Mouse (Mus musculus): ENCODE results near the gene Six1.
"Not testable (repeated sequence)": the region's sequence is repeated elsewhere in the genome, so short reads cannot be mapped to it uniquely, and the experiment has no call there.

Gene Six1

DNA sequence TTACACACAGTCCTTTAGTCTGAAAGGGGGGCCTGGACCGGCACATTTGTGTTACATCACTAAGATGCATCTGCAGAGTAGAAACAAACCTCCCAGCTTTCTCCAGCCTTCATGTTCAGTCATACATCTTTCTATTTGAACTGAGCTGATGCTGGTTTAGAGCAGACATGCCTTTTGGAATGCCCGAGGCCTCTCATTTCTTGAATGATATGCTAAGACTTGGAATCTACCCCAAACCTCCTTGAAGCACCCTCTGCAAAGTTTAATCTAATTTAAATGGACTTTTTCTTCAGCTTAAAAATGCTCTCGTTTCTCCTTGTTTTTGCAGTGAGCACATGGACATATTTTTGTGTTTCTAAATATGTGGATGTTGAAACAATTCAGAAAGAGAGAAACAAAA is 21.0 kb downstream of the Six1 start:
- DNase-seq: no peak

DNA sequence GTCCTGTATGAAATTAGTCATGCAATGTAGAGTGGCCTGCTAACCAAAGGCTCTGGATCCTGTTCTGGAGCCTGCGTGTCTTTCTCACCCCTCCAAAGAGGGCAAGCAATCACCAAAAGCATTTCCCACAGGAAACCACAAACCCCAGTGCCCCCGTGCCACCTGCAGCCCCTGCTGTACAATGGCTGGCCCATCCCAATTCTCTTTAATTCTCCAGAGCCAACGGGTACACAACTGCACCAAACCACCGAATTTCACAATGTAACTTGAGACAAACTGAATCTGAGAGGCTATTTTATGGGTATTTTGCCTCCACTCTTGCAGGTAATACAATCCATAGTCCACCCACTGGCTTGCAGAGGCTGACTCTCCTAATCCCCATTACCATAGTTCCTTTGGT is 22.4 kb downstream of the Six1 start:
- DNase-seq: no peak

DNA sequence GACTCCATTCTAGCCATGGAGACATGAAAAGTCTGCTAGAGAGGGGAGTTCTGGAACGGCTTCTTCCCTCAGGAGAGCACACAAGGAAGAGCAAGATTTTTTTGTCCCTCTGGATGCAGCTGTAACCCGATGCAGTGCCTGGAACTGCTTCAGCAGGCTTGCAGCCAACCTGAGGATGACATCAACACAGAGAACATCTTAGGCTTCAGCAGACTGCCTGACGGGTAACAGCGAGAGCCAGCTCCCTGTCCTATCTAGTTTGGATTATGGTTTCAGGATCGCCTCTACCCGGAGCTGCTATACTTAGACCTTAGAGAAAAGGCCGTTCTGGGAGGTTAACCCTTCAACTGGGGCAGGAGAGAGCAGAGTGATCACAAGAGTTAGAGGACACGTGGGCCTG is 28.2 kb downstream of the Six1 start:
- no peak for DNase-seq

DNA sequence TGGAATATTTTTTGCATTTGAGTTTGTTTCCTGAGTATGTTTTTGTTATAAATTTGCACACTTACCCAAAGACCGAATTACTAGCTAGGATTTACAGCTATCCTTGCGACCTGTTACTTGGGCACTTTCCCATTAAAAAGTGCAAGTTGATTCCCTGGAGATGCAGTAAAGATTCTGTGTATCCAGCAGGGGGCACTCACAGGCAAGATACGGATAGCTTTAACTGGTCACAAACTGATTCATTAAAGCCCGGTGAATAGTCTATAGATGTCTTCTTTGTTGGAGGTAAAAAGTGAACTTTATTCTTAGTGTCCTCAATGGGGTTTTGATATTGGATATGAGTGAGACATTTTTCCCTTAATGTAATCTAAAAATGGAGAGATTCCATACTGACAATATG is 32.7 kb downstream of the Six1 start:
- peak; percentile 45 for DNase-seq

- DNase-seq: no peak
These were observed 33.3 kb downstream of the Six1 start for GRCm38 (mm10) chr12:73020422-73020821.

GRCm38 (mm10) chr12:73018838-73019237 is 34.8 kb downstream of the Six1 start:
- DNase-seq: no peak

GRCm38 (mm10) chr12:73016171-73016570 is 37.5 kb downstream of the Six1 start:
- DNase-seq: no peak

DNA sequence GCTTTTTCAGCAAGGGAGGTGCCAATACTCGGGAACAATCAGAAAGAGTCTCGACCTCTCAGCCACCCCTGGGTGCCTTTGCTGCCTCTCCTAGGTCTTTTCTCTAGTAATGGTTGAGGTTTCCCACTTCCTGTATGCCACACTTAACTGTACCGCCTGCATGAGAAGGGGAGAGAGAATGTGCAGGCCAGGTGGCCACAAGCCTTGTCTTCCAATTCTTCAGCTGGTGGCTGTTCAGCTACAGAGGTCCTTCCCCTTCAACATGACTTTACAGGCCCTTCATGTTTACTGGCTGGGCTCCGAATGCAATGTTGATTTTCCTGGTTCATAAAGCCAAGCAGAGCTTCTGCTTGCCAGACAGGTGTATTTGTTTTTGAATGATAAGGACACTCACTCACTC is 39.4 kb downstream of the Six1 start:
- DNase-seq: no peak

DNA sequence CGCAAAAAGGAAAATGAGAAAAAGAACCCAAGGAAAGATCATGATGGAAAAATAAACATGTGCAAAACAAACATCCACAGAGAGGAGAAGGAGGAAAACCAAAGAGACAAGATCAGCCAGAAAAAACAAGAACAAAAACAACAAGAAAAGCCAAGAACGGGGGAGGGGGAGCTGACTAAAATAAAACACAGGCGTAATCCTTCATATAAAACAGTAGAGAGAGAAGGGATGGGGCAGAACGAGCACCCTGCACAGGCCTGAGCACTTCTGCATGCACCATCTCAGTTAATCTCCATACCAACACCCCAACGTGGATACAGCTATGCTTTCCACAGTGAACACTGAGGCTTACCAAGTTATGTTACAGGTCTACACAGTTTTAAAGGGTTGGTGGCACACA is 40.9 kb downstream of the Six1 start:
- DNase-seq: no peak

- DNase-seq: no peak
These were observed 41.4 kb downstream of the Six1 start for GRCm38 (mm10) chr12:73012136-73012785.

DNA sequence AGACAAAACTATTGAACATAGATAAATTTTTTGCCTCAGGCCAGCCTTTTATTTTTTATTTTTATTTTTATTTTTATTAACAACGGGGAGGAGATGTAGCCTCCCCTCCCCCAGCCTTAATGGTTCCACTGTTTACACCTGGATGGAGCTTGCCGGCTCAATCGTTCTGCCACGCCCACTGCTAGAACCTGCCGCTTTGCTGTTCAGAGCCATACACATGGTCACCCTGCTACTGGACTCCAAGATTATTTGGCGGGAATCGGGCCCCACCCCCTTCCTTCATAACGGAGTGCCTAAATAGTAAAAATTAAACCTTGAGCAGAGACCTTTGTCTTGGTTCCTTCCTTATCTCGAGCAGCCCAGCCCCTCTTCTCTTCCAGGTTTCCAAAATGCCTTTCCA is 50.8 kb downstream of the Six1 start:
- DNase-seq: not testable (repeated sequence)

DNA sequence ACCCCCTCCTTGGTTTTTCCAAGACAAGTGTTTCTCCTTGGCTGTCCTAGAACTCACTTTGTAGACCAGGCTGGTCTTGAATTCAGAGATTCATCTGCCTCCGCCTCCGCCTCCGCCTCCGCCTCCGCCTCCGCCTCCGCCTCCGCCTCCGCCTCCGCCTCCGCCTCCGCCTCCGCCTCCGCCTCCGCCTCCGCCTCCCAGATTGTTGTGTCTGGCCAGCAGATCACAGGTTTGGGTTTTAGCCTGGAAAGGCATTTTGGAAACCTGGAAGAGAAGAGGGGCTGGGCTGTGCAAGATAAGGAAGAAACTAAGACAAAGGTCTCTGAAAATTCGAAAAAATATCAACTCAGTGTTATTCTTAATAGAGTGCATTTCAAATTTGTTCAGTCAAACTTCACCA is 51.4 kb downstream of the Six1 start:
- DNase-seq: not testable (repeated sequence)

- DNase-seq: no peak
These were observed 55.3 kb downstream of the Six1 start for GRCm38 (mm10) chr12:72998105-72999001.

DNA sequence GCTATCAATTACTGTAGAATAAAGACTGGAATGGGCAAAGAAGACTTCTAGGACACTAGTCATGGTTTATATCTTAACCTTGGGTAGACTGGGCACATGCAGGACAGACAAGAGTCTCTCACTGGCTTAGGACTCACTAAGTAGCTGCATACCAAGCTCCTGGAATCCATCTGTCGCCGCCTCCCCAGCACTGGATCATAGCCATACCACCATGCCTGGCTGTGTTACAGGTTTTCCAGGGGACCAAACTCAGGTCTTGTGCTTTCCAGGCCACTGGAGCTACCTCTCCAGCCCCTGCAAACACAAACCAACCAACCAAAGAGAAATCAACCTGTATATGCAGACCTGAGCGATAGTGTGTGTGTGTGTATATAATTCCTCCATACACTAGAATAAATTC is 57.0 kb downstream of the Six1 start:
- no peak for DNase-seq
